Mouse (Mus musculus) myocyte (in vitro differentiated cells): ENCODE measurements at regions not wholly inside any gene's neighbourhood (a gene's known extent, or its start where the extent isn't known, plus 50 kb on each side); places are given as distances from the start of the nearest gene placed in this dataset.
"Not testable (repeated sequence)": the region's sequence is repeated elsewhere in the genome, so short reads cannot be mapped to it uniquely, and the experiment has no call there.

Experiments used
- H3K27me3 ChIP-seq: one replicate; pipeline ENCODE4 v1.6.1; 2011; ENCODE audit not compliant: control insufficient read depth, insufficient read depth, insufficient read length
- H3K36me3 ChIP-seq: one replicate; pipeline ENCODE4 v1.6.1; 2011; ENCODE audit not compliant: control insufficient read depth, insufficient read depth
- H3K4me2 ChIP-seq: one replicate; pipeline ENCODE4 v1.6.1; 2011; ENCODE audit warnings: low read depth, control low read depth
- H3K4me3 ChIP-seq: one replicate; pipeline ENCODE4 v1.5.1; 2011; ENCODE audit warnings: mild to moderate bottlenecking, control low read depth, moderate library complexity
- H3K79me2 ChIP-seq: one replicate; pipeline ENCODE4 v1.6.1; 2011; ENCODE audit not compliant: control insufficient read depth, insufficient read depth
- H3ac ChIP-seq: one replicate; pipeline ENCODE4 v1.6.1; 2011; ENCODE audit not compliant: control insufficient read depth, insufficient read length
- CEBPB ChIP-seq: IDR thresholded peaks from 2 replicates; pipeline ENCODE4 v1.6.1; 2011; ENCODE audit warnings: mild to moderate bottlenecking, moderate library complexity; ENCODE audit not compliant: poor library complexity, insufficient read depth, severe bottlenecking
- E2F4 ChIP-seq: IDR thresholded peaks from one replicate; pipeline ENCODE4 v1.6.1; 2011; ENCODE audit warnings: mild to moderate bottlenecking, control low read depth, moderate library complexity; ENCODE audit not compliant: insufficient read depth
- MAX ChIP-seq: IDR thresholded peaks from one replicate; pipeline ENCODE4 v1.6.1; 2011; ENCODE audit warnings: low read depth, mild to moderate bottlenecking, control low read depth
- MYOD1 ChIP-seq, 3 experiments: IDR thresholded peaks; one replicate each; pipeline ENCODE4 v1.6.1; 2011; ENCODE audit warnings: control low read depth in 2 of 3, low read depth in 2 of 3, mild to moderate bottlenecking in 2 of 3, moderate library complexity in 1 of 3; ENCODE audit not compliant: insufficient read length in 2 of 3, control insufficient read depth in 1 of 3
- MYOG ChIP-seq, 3 experiments: IDR thresholded peaks; one replicate each; pipeline ENCODE4 v1.6.1; 2011; ENCODE audit warnings: control low read depth in 2 of 3, low read depth in 2 of 3, mild to moderate bottlenecking in 2 of 3; ENCODE audit not compliant: insufficient read length in 2 of 3, control insufficient read depth in 1 of 3, insufficient read depth in 1 of 3
- POLR2A ChIP-seq: IDR thresholded peaks from one replicate; pipeline ENCODE4 v1.6.1; 2011; ENCODE audit warnings: low read depth, mild to moderate bottlenecking, control low read depth, moderate library complexity; ENCODE audit not compliant: insufficient read length
- POLR2AphosphoS2 ChIP-seq: IDR thresholded peaks from one replicate; pipeline ENCODE4 v1.6.1; 2011; ENCODE audit warnings: low read depth, control low read depth; ENCODE audit not compliant: insufficient read length
- REST ChIP-seq: IDR thresholded peaks from one replicate; pipeline ENCODE4 v1.6.1; 2011; ENCODE audit warnings: mild to moderate bottlenecking, control low read depth, moderate library complexity; ENCODE audit not compliant: insufficient read depth, insufficient read length
- SRF ChIP-seq: IDR thresholded peaks from one replicate; pipeline ENCODE4 v1.6.1; 2011; ENCODE audit warnings: low read depth; ENCODE audit not compliant: control insufficient read depth, insufficient read length
- TCF12 ChIP-seq: IDR thresholded peaks from one replicate; pipeline ENCODE4 v1.6.1; 2011; ENCODE audit warnings: mild to moderate bottlenecking, control low read depth; ENCODE audit not compliant: poor library complexity, insufficient read depth, severe bottlenecking
- TCF3 ChIP-seq: IDR thresholded peaks from one replicate; pipeline ENCODE4 v1.6.1; 2011; ENCODE audit warnings: low read depth, control low read depth; ENCODE audit not compliant: insufficient read length
- USF1 ChIP-seq: IDR thresholded peaks from one replicate; pipeline ENCODE4 v1.6.1; 2011; ENCODE audit warnings: low read depth, mild to moderate bottlenecking, control low read depth, moderate library complexity

DNA sequence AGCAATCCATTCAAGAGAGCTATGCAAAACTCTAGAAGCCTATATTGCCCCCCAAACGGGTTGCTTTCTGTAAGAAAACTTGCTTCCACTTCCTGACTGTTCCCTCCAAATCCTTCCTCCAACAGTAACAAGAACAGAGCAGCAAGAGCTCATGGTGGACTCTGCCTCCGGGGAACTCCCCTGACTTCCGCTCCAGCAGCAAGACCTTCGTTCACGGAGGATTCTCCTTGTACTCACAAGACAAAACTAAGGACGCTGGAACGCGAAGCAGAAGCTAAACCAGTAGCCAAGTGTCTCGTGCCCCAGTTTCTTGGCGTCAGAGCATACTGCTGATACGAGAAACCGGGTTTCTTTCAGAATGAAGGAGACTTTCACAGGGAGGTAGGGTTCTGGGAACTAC, 50.7 kb downstream of the H2al2a start:
- Histone ChIP-seq H3K27me3 (no peaks in the 10 kb centered on the region), H3K4me2 (no peak overlapping the region), H3K4me3 (no peak overlapping the region), H3K79me2 (no peaks in the 10 kb centered on the region), H3ac (no peak overlapping the region), H3K36me3 (no peaks in the 10 kb centered on the region)
- no peak for TF ChIP-seq MAX
- TF ChIP-seq MYOD1 (IDR thresholded peaks at IDR 0.05; ENCODE audit: control insufficient read depth in 1 of 3, insufficient read length in 2 of 3, low read depth in 2 of 3), result no peak
- no peak for TF ChIP-seq E2F4

DNA sequence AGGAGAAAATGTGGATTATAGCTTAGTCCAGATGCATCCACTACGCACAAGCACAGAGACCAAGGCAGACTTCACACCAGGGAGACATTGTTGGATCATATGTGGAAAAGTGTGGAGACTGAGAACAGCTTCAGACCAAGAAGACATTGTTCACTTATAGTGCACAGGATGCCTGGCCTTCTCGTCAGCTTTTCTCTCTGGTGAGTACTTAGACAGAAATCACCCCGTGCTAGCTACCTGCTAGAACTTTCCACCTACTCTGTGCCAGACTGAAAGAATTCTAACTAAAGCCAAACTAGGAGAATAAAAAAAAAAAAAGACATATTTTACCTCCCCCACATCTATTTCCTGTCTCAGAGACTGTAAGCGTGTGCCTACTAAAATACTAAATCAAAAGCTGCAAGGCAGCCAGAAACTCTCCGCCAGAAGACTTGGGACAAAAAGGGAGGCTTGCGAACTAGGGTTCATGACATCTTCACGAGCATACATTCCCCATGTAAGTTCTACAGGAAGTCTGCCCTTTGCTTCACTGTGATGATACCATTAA, 51.3 kb downstream of the H2al2a start:
- H3K4me2 ChIP-seq, result no peak overlapping the region
- H3K36me3 ChIP-seq, result no peaks in the 10 kb centered on the region
- no peaks in the 10 kb centered on the region for H3K79me2 ChIP-seq
- no peak overlapping the region for H3K4me3 ChIP-seq
- no peaks in the 10 kb centered on the region for H3K27me3 ChIP-seq
- TF ChIP-seq MYOG (IDR thresholded peaks at IDR 0.05; ENCODE audit: control insufficient read depth in 1 of 3, insufficient read depth in 1 of 3, insufficient read length in 2 of 3, low read depth in 2 of 3), result no peak
- no peak for TF ChIP-seq TCF3
- no peak for TF ChIP-seq CEBPB
- H3ac ChIP-seq, result no peak overlapping the region

DNA sequence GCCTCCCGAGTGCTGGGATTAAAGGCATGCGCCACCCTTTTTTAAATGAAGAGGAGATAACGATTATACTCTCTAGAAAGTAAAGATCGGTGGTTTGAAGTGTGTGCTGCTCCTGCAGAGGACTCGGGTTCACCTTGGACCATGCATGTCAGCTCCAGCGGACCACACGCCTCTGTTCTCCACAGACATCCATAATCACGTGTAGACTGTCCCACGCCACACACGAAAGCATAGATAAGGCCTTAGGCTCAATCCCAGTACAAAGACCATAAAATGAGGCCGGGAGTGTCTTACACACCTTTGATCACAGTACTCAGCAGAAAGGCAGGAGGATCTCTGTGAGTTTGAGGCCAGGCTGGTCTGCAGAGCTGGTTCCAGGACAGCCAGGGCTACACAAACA, 53.3 kb downstream of the H2al2a start:
- H3K4me2 ChIP-seq, result no peak overlapping the region
- no peak for TF ChIP-seq POLR2A
- no peak for TF ChIP-seq MYOG (IDR thresholded peaks at IDR 0.05; ENCODE audit: control insufficient read depth in 1 of 3, insufficient read depth in 1 of 3, insufficient read length in 2 of 3, low read depth in 2 of 3)
- no peak for TF ChIP-seq MYOD1 (IDR thresholded peaks at IDR 0.05; ENCODE audit: control insufficient read depth in 1 of 3, insufficient read length in 2 of 3, low read depth in 2 of 3)
- TF ChIP-seq TCF3, result no peak
- no peak for TF ChIP-seq CEBPB
- TF ChIP-seq MAX, result no peak
- no peak for TF ChIP-seq SRF
- TF ChIP-seq E2F4, result no peak
- H3K27me3 ChIP-seq, result no peaks in the 10 kb centered on the region

DNA sequence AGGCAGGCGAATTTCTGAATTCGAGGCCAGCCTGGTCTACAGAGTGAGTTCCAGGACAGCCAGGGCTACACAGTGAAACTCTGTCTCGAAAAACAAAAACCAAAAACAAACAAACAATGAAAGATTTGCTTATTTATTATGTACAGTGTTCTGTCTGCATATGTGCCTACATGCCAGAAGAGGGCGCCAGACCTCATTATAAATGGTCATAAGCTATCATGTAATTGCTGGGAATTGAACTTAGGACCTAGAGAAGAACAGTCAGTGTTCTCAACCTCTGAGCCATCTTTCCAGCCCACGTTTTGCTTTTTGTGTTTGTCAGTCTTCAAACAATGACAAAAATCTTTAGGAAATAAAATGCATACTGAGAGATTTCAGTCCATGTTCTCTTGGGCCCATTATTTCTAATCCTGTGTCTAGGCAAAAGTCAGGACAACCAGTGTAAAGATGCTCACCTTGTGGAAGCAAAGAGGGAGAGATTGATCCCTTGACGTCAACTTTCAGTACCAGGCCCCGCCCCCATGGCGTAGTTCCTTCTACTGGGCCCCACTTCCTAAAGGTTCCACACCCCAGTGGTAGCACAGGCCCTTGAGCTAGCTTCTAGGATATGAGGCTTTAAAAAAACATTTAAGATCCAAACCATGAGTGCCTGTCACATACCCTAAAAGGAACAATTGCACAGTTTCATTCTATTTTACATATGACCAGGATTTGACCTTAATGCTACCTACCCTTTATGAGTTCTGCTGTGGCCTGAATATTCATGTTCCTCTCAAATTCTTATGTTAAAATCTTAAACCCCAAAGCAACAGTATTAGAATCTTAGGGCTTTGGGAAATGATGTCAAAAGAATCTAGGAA, 54.0 kb downstream of the H2al2a start:
- no peaks in the 10 kb centered on the region for H3K79me2 ChIP-seq
- no peak for TF ChIP-seq POLR2AphosphoS2
- no peak for TF ChIP-seq MYOD1 (IDR thresholded peaks at IDR 0.05; ENCODE audit: control insufficient read depth in 1 of 3, insufficient read length in 2 of 3, low read depth in 2 of 3)
- H3ac ChIP-seq, result no peak overlapping the region
- H3K36me3 ChIP-seq, result no peaks in the 10 kb centered on the region
- H3K4me2 ChIP-seq, result no peak overlapping the region
- no peak overlapping the region for H3K4me3 ChIP-seq
- H3K27me3 ChIP-seq, result no peaks in the 10 kb centered on the region

More for the DNA sequence above, 53.3 kb downstream of the H2al2a start:
- H3K79me2 ChIP-seq, result no peaks in the 10 kb centered on the region
- no peak overlapping the region for H3K4me3 ChIP-seq
- H3K36me3 ChIP-seq, result no peaks in the 10 kb centered on the region
- no peak overlapping the region for H3ac ChIP-seq

DNA sequence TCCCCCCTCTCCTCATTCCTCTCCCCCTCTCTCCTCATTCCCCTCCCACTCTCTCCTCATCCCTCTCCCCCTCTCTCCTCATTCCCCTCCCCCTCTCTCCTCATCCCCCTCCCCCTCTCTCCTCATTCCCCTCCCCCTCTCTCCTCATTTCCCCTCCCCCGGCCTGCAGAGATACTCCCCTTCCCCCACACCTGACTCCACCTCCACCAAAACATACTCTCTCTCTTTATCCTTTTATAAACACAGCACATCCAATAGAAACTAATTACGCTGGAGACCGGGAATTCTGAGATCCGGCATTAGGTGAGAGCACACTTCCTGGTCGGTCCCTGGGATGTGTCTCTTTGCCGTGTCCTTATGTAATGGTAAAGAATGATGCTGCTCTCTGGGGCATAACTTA, 54.8 kb downstream of the H2al2a start:
- no peaks in the 10 kb centered on the region for H3K27me3 ChIP-seq
- TF ChIP-seq TCF3, result no peak
- no peak for TF ChIP-seq REST
- no peak for TF ChIP-seq MYOG (IDR thresholded peaks at IDR 0.05; ENCODE audit: control insufficient read depth in 1 of 3, insufficient read depth in 1 of 3, insufficient read length in 2 of 3, low read depth in 2 of 3)
- no peak for TF ChIP-seq POLR2AphosphoS2
- no peak for TF ChIP-seq TCF12
- TF ChIP-seq MAX, result no peak
- no peak for TF ChIP-seq USF1
- TF ChIP-seq SRF, result no peak
- no peak for TF ChIP-seq CEBPB
- no peak for TF ChIP-seq POLR2A
- TF ChIP-seq E2F4, result no peak
- TF ChIP-seq MYOD1 (IDR thresholded peaks at IDR 0.05; ENCODE audit: control insufficient read depth in 1 of 3, insufficient read length in 2 of 3, low read depth in 2 of 3), result no peak
- H3K4me3 ChIP-seq, result no peak overlapping the region
- no peak overlapping the region for H3ac ChIP-seq
- H3K79me2 ChIP-seq, result no peaks in the 10 kb centered on the region
- H3K36me3 ChIP-seq, result no peaks in the 10 kb centered on the region
- no peak overlapping the region for H3K4me2 ChIP-seq

DNA sequence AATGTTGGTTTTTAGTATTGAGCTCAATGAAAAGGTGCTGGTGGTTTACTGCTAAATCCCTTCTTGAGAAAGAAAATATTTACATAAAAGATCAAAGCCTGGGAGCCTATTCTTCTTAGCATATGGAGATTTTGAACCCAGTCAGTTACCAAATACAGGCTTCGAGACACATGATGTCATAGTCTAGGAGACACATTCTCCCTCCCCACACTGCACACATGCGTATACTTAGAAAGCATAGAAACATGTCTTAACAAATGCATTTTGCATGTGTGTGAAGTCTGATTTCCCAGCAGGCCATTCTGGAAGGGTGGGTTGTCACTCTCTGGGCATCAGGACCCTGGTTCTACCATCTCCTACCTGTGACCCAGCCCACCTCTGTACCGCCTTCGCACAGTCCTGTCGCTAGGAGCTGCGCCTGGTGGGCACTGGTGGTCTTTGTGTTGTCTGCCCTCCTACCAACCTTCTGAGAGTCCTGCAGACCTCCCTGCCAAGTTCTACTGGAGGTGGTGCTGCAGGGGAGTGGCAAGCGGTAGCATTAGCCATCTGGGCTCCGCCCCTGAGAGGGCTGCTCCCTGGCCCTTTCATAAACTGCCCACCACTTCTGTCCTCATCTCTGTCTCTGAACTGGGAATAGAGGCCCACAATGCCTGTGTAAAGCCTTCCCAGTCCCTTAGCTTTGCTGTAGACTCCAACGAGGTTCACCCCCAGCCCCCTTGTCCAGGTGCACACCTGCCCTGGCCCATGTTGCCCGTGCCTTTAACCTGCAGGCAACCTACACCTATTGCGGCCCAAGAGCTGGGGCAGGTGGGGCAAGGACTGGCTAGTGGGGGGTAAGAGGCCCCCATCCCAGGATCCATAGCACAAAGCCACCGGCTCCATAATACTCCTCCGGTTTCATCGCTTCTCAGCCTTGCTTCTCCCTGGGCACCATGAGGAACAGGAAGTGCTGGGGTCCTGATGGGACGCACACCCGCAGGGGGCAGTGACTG, 56.6 kb downstream of the H2al2a start:
- H3ac ChIP-seq, H3K27me3 ChIP-seq, H3K36me3 ChIP-seq, H3K79me2 ChIP-seq, H3K4me3 ChIP-seq, H3K4me2 ChIP-seq: not testable (repeated sequence)
